Mouse (Mus musculus) ES-E14 (cell line): ENCODE measurements at regions not wholly inside any gene's neighbourhood (a gene's known extent, or its start where the extent isn't known, plus 50 kb on each side); places are given as distances from the start of the nearest gene placed in this dataset.

Source experiments
- CHD2 ChIP-seq: IDR thresholded peaks from 2 replicates; pipeline ENCODE4 v1.6.1; 2014; ENCODE audit warnings: mild to moderate bottlenecking, low read depth, low read length, inconsistent platforms
- HCFC1 ChIP-seq: IDR thresholded peaks from 2 replicates; pipeline ENCODE4 v1.6.1; 2012; ENCODE audit warnings: low read length, inconsistent platforms, borderline replicate concordance; ENCODE audit not compliant: insufficient read depth
- MAFK ChIP-seq: IDR thresholded peaks from 2 replicates; pipeline ENCODE4 v1.6.1; 2014; ENCODE audit warnings: mild to moderate bottlenecking, low read depth, low read length, inconsistent platforms; ENCODE audit not compliant: insufficient read depth
- ZC3H11A ChIP-seq: IDR thresholded peaks from 2 replicates; pipeline ENCODE4 v1.6.1; 2012; ENCODE audit warnings: low read depth, mild to moderate bottlenecking, inconsistent platforms, low read length, borderline replicate concordance
- ZNF384 ChIP-seq: IDR thresholded peaks from 2 replicates; pipeline ENCODE4 v1.6.1; 2012; ENCODE audit warnings: low read depth, low read length, inconsistent platforms

DNA sequence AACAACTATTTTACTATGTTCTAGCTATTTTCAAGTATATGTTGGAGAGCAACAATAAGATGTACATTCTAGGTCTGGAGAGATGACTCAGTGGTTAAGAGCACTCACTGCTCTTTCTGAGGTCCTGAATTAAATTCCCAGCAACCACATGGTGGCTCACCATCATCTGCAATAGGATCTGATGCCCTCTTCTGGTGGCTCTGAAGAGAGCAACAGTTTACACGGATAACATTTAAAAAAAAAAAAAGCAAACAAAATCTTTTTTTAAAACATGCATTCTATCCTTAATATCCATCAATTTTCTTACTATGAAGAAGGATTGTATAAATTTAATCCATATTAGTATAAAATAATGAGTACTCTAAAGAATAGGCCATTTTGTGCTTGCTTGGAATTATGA is 204.7 kb upstream of the Cxadr start:
- TF ChIP-seq ZC3H11A (no peak), ZNF384 (peak; percentile 80), CHD2 (no peak), HCFC1 (no peak), MAFK (no peak)
